Mouse (Mus musculus): ENCODE data around the gene Ap3b2. TPM values are rescaled to one million over a fixed set of nuclear protein-coding genes. Genes with fewer than 3 reads are reported as not detected.

Gene Ap3b2
- polyA plus RNA-seq, 1 experiment from 2014 or later: 120 TPM

GRCm38 (mm10) chr7:81523663-81524017 lies 29.9 kb upstream of the Ap3b2 start:
- Histone ChIP-seq H3K9ac (peak overlapping the region; percentile 63), H3K9me3 (ENCODE audit: control insufficient read depth, low read length) (no peaks in the 10 kb centered on the region), H3K4me2 (replicated peaks) (peak overlapping the region; percentile 78), H3K4me3 (replicated peaks; ENCODE audit: low read length) (peak overlapping the region; percentile 55), H3K27ac (peak overlapping the region; percentile 96), H3K27me3 (ENCODE audit: control insufficient read depth, insufficient read depth, low read length) (no peaks in the 10 kb centered on the region), H3K36me3 (replicated peaks; ENCODE audit: control insufficient read depth, insufficient read depth) (peaks cover 14% of the 10 kb centered on the region), H3K4me1 (replicated peaks; ENCODE audit: control insufficient read depth, insufficient read depth, low read length) (peaks cover 18% of the 10 kb centered on the region)
- ATAC-seq (ENCODE audit: low FRiP score): no peak; the same call in 1 of the 2 replicates
- no peak for DNase-seq (ENCODE audit: low spot score)
- 11% methylated on average over 13 of the region's 13 CpGs for WGBS

- peak; percentile 97 for ATAC-seq (ENCODE audit: low FRiP score)
- peak overlapping the region; percentile 55 for H3K4me3 ChIP-seq (replicated peaks; ENCODE audit: low read length)
- H3K27me3 ChIP-seq (ENCODE audit: control insufficient read depth, insufficient read depth, low read length): no peaks in the 10 kb centered on the region
- H3K36me3 ChIP-seq (replicated peaks; ENCODE audit: control insufficient read depth, insufficient read depth): peaks cover 9% of the 10 kb centered on the region
- under 1% methylated on average over 31 of the region's 31 CpGs for WGBS
- H3K9me3 ChIP-seq (ENCODE audit: control insufficient read depth, low read length): no peaks in the 10 kb centered on the region
- peak overlapping the region; percentile 96 for H3K27ac ChIP-seq
- H3K4me2 ChIP-seq (replicated peaks): peak overlapping the region; percentile 78
- peak overlapping the region; percentile 63 for H3K9ac ChIP-seq
- DNase-seq (ENCODE audit: low spot score): peak; percentile 98
- peaks cover 18% of the 10 kb centered on the region for H3K4me1 ChIP-seq (replicated peaks; ENCODE audit: control insufficient read depth, insufficient read depth, low read length)
These were observed 29.4 kb upstream of the Ap3b2 start for GRCm38 (mm10) chr7:81523008-81523662.

GRCm38 (mm10) chr7:81516154-81517030 lies 22.7 kb upstream of the Ap3b2 start:
- Histone ChIP-seq H3K9me3 (ENCODE audit: control insufficient read depth, low read length) (no peaks in the 10 kb centered on the region), H3K4me2 (replicated peaks) (no peak overlapping the region), H3K27me3 (ENCODE audit: control insufficient read depth, insufficient read depth, low read length) (no peaks in the 10 kb centered on the region), H3K9ac (no peak overlapping the region), H3K4me3 (replicated peaks; ENCODE audit: low read length) (no peak overlapping the region), H3K4me1 (replicated peaks; ENCODE audit: control insufficient read depth, insufficient read depth, low read length) (no peaks in the 10 kb centered on the region), H3K27ac (no peak overlapping the region), H3K36me3 (replicated peaks; ENCODE audit: control insufficient read depth, insufficient read depth) (no peaks in the 10 kb centered on the region)
- DNase-seq (ENCODE audit: low spot score) (no peak), ATAC-seq (ENCODE audit: low FRiP score) (no peak)
- WGBS: 82% methylated on average over 6 of the region's 6 CpGs

- no peak for DNase-seq (ENCODE audit: low spot score)
- H3K27me3 ChIP-seq (ENCODE audit: control insufficient read depth, insufficient read depth, low read length): no peaks in the 10 kb centered on the region
- ATAC-seq (ENCODE audit: low FRiP score): no peak
- no peak overlapping the region for H3K4me3 ChIP-seq (replicated peaks; ENCODE audit: low read length)
- no peak overlapping the region for H3K9ac ChIP-seq
- 69% methylated on average over 13 of the region's 13 CpGs for WGBS
- H3K27ac ChIP-seq: no peak overlapping the region
- H3K36me3 ChIP-seq (replicated peaks; ENCODE audit: control insufficient read depth, insufficient read depth): no peaks in the 10 kb centered on the region
- H3K4me1 ChIP-seq (replicated peaks; ENCODE audit: control insufficient read depth, insufficient read depth, low read length): no peaks in the 10 kb centered on the region
- no peaks in the 10 kb centered on the region for H3K9me3 ChIP-seq (ENCODE audit: control insufficient read depth, low read length)
- H3K4me2 ChIP-seq (replicated peaks): no peak overlapping the region
These were observed 21.3 kb upstream of the Ap3b2 start for GRCm38 (mm10) chr7:81514906-81515590.

DNA sequence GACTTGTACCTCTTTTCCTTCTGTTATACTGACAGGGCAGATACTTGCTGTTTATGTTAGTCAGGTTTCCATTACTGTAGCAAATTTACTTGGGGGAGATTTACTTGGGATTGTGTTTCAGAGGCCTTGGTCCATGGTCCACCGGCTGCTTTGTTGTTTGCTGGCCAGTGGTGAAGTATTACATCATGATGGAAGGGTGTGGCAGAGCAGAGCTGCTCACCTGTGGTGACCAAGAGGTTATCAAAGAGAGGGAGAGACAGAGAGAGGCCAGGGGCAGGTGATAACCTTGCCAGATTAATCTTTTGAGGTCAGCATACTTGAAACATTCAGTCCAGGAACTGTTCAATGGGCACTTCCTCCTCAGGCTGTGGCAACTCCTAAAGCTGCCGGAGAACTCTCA lies 7.3 kb upstream of the Ap3b2 start:
- ATAC-seq (ENCODE audit: low FRiP score): no peak
- no peak for DNase-seq (ENCODE audit: low spot score)

DNA sequence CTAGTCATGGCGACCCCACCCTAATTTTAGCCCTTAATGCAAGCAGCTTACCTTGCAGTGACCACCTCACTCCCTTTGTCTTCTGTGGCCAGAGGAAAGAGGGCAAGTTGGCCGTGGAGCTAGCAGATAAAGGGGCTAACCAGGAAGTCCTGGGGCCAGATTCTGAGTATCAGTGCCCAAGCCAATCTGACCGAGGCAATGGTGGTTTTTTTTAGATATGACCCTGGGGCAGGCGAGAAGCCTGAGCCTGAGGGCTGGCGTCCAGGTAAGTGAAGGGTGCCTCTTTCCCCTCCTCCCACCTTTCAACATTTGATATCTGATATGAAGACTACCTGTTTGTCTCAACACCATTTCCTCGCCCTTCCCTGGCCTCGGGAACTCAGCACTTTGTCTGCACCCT lies 4.5 kb upstream of the Ap3b2 start, which contains the start of gene BC048679:
BC048679 (minus strand) TSS at position 101 of the 400 bp plus-strand sequence.
- no peak for ATAC-seq (ENCODE audit: low FRiP score)
- WGBS: 72% methylated on average over 7 of the region's 7 CpGs
- no peak for DNase-seq (ENCODE audit: low spot score)

More for the DNA sequence above, 7.3 kb upstream of the Ap3b2 start:
- Histone ChIP-seq H3K9ac (no peak overlapping the region), H3K4me3 (replicated peaks; ENCODE audit: low read length) (no peak overlapping the region), H3K36me3 (replicated peaks; ENCODE audit: control insufficient read depth, insufficient read depth) (no peaks in the 10 kb centered on the region), H3K27me3 (ENCODE audit: control insufficient read depth, insufficient read depth, low read length) (no peaks in the 10 kb centered on the region), H3K4me1 (replicated peaks; ENCODE audit: control insufficient read depth, insufficient read depth, low read length) (no peaks in the 10 kb centered on the region), H3K27ac (no peak overlapping the region), H3K4me2 (replicated peaks) (no peak overlapping the region), H3K9me3 (ENCODE audit: control insufficient read depth, low read length) (no peaks in the 10 kb centered on the region)
- WGBS: 82% methylated on average over 2 of the region's 2 CpGs

GRCm38 (mm10) chr7:81497171-81497570 lies 3.4 kb upstream of the Ap3b2 start:
- H3K4me3 ChIP-seq (replicated peaks; ENCODE audit: low read length): no peak overlapping the region
- H3K4me2 ChIP-seq (replicated peaks): no peak overlapping the region
- ATAC-seq (ENCODE audit: low FRiP score) (no peak), DNase-seq (ENCODE audit: low spot score) (no peak)
- no peak overlapping the region for H3K9ac ChIP-seq
- H3K27me3 ChIP-seq (ENCODE audit: control insufficient read depth, insufficient read depth, low read length): no peaks in the 10 kb centered on the region
- H3K27ac ChIP-seq: no peak overlapping the region
- 12% methylated on average over 6 of the region's 6 CpGs for WGBS
- H3K36me3 ChIP-seq (replicated peaks; ENCODE audit: control insufficient read depth, insufficient read depth): no peaks in the 10 kb centered on the region
- peaks cover 9% of the 10 kb centered on the region for H3K4me1 ChIP-seq (replicated peaks; ENCODE audit: control insufficient read depth, insufficient read depth, low read length)
- no peaks in the 10 kb centered on the region for H3K9me3 ChIP-seq (ENCODE audit: control insufficient read depth, low read length)

More for the DNA sequence above, 4.5 kb upstream of the Ap3b2 start, which contains the start of gene BC048679:
- Histone ChIP-seq H3K36me3 (replicated peaks; ENCODE audit: control insufficient read depth, insufficient read depth) (no peaks in the 10 kb centered on the region), H3K4me1 (replicated peaks; ENCODE audit: control insufficient read depth, insufficient read depth, low read length) (0 out of 2 replicates have a peak, but pooled peaks cover 3% of the 10 kb centered on the region), H3K9ac (no peak within 1 kb of the TSS), H3K27ac (no peak within 1 kb of the TSS), H3K4me3 (replicated peaks; ENCODE audit: low read length) (no peak within 1 kb of the TSS), H3K9me3 (ENCODE audit: control insufficient read depth, low read length) (no peaks in the 10 kb centered on the region), H3K4me2 (replicated peaks) (no peak within 1 kb of the TSS), H3K27me3 (ENCODE audit: control insufficient read depth, insufficient read depth, low read length) (no peaks in the 10 kb centered on the region)

DNA sequence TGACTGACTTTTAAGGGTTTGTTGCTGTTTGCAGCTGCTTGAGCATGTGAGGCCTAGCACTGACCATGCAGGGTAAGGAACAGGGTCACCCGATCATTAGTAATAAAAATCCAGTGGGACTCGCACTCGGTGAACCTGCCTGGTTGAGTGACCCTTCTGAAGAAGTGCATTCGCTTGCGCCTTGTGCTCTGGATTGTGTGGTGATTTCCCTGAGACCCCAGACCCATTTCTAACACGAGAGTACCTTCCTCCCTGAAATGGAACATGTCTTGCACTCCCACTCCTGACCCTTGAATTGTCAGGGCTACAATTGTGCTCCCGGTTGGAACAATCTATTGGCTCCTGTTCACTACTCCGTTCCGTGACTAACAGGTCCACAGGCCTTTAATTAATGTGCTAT lies 1.1 kb downstream of the Ap3b2 start:
- Histone ChIP-seq H3K4me2 (replicated peaks) (peak overlapping the region; percentile 69), H3K36me3 (replicated peaks; ENCODE audit: control insufficient read depth, insufficient read depth) (0 out of 2 replicates have a peak, but pooled peaks cover 4% of the 10 kb centered on the region), H3K4me1 (replicated peaks; ENCODE audit: control insufficient read depth, insufficient read depth, low read length) (peaks cover 26% of the 10 kb centered on the region), H3K27me3 (ENCODE audit: control insufficient read depth, insufficient read depth, low read length) (no peaks in the 10 kb centered on the region), H3K27ac (peak overlapping the region; percentile 96), H3K4me3 (replicated peaks; ENCODE audit: low read length) (peak overlapping the region; percentile 62), H3K9me3 (ENCODE audit: control insufficient read depth, low read length) (no peaks in the 10 kb centered on the region), H3K9ac (peak overlapping the region; percentile 91)
- ATAC-seq (ENCODE audit: low FRiP score): no peak
- DNase-seq (ENCODE audit: low spot score): no peak
- 23% methylated on average over 9 of the region's 9 CpGs for WGBS

DNA sequence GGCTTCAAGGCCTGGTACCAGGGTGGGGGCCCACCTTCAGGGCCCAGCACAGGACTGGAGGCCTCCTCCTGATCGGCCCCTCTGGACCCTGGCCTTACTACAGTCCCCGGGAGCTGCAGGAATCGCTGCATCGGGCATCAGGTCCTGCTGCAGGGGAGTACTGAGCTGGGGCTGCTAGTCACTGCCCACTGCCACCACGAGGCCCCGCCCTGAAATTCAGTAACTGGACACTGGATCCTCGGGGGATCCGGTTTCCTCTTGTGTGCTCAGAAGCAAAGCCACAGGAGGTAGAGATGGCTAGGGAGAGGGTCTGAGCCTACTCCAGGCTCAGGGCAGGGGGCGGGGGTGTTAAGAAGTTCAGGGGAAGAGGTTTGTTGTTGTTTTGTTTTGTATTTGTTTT lies 4.1 kb downstream of the Ap3b2 start:
- Histone ChIP-seq H3K27me3 (ENCODE audit: control insufficient read depth, insufficient read depth, low read length) (no peaks in the 10 kb centered on the region), H3K4me2 (replicated peaks) (no peak overlapping the region), H3K36me3 (replicated peaks; ENCODE audit: control insufficient read depth, insufficient read depth) (peaks cover 5% of the 10 kb centered on the region; the same call in 1 of the 2 replicates), H3K4me1 (replicated peaks; ENCODE audit: control insufficient read depth, insufficient read depth, low read length) (peaks cover 26% of the 10 kb centered on the region), H3K9me3 (ENCODE audit: control insufficient read depth, low read length) (no peaks in the 10 kb centered on the region), H3K27ac (no peak overlapping the region), H3K9ac (no peak overlapping the region), H3K4me3 (replicated peaks; ENCODE audit: low read length) (no peak overlapping the region)
- no peak for ATAC-seq (ENCODE audit: low FRiP score)
- 17% methylated on average over 9 of the region's 9 CpGs for WGBS
- no peak for DNase-seq (ENCODE audit: low spot score)
